Mouse (Mus musculus): ENCODE data around the gene Tm9sf2.

DNA sequence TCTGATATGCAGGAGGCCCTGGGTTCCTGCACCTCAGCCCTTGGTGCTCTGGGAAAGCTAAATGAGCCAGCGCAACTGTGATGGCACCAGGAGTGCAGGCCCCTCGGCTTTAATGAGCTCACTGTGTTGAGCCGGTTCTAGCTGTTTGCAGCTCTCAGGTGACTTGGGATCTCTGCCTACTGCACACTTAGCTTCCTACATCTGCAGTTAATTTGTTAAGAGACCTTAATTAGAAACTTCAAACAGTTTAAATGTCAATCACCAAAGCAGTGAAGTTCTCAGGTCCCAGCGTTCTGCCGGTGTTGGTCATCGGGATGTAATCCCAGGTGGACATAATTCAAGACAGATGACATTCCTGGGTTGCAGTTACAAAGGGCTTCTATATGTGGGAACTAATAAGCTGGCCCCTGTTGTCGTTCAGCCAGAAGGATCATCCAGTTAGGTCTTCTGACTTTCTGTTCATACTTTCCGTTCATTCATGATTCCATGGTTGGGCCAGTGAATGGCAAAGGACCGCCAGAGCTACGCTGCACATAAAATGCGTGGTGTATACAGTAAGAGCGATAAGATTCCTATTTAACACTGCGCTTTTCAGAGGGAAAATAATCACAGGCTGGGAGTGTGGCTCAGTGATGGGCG, 93.5 kb downstream of the Tm9sf2 start:
- TF ChIP-seq POLR2A (IDR thresholded peaks at IDR 0.05; ENCODE audit: borderline replicate concordance, control insufficient read depth, low read depth, low read length) (no peak), CTCF (IDR thresholded peaks at IDR 0.05; ENCODE audit: control insufficient read depth, insufficient read depth, low read length) (no peak)

All from bone marrow, adult 2 months (tissue).